In genomic region chr16:29854805-29855565, GRCm38 (mm10) we compare ENCODE assay signal across 23 mouse cellular contexts.
DNase-seq lines count a peak whose midpoint lies in the region; ATAC-seq and TF ChIP-seq lines count a peak whose summit lies in the region.
"Had no signal": no experiment of that assay in that cellular context is flagged by ENCODE, and none has a peak within 500 bp of the region (broad histone marks: within the 10 kb centered on the region; RNA-seq: fewer than 3 reads in every experiment).

No protein-coding gene starts in this region.

- no peaks in the 10 kb centered on the region for H3K4me1 ChIP-seq in lung, adult 2 months (ENCODE audit: control insufficient read depth, insufficient read depth, low read length)
- no peaks in the 10 kb centered on the region for H3K4me1 ChIP-seq in thymus, adult 2 months (replicated peaks; ENCODE audit: control insufficient read depth, insufficient read depth, low read length)
- no peaks in the 10 kb centered on the region for H3K4me1 ChIP-seq in forebrain, embryonic 15.5 days
- H3K4me1 ChIP-seq: stomach, embryonic 15.5 days had no signal

- H3K9me3 ChIP-seq in forebrain, embryonic 15.5 days: no peaks in the 10 kb centered on the region
- H3K9me3 ChIP-seq: embryonic facial prominence, embryonic 12.5 days; heart, embryonic 12.5 days; hindbrain, embryonic 10.5 days; stomach, embryonic 15.5 days had no signal

- intact Hi-C loops in heart, postnatal 36 days (cut with DNase I): no loop called here

- TF ChIP-seq CTCF in lung, adult 2 months (IDR thresholded peaks at IDR 0.05; ENCODE audit: insufficient read depth, low read length): peak; percentile 10; the same call in 1 of the 2 replicates
- no peak for TF ChIP-seq CTCF in thymus, adult 2 months (IDR thresholded peaks at IDR 0.05; ENCODE audit: borderline replicate concordance, control insufficient read depth, extremely low read depth, insufficient read depth, low read length, poor library complexity)

- H3K4me2 ChIP-seq in forebrain, embryonic 15.5 days (replicated peaks): no peak overlapping the region
- H3K4me2 ChIP-seq: embryonic facial prominence, embryonic 12.5 days; heart, embryonic 12.5 days; stomach, embryonic 15.5 days had no signal

- no peak overlapping the region for H3K4me3 ChIP-seq in lung, adult 2 months (replicated peaks; ENCODE audit: extremely low read depth, low read depth, low read length)
- H3K4me3 ChIP-seq in thymus, adult 2 months (ENCODE audit: control insufficient read depth, insufficient read depth, low read length): no peak overlapping the region
- H3K4me3 ChIP-seq in forebrain, embryonic 15.5 days: no peak overlapping the region
- H3K4me3 ChIP-seq: embryonic facial prominence, embryonic 12.5 days; heart, adult 2 months; heart, embryonic 12.5 days; hindbrain, embryonic 10.5 days; stomach, embryonic 15.5 days had no signal

- ATAC-seq in forebrain, embryonic 15.5 days (replicated peaks): peak; percentile 58
- ATAC-seq: hindbrain, postnatal 0 days; intestine, embryonic 16.5 days had no signal

- no peak for DNase-seq in lung, adult 2 months
- DNase-seq in lung, postnatal 4 days: no peak
- DNase-seq in thymus, postnatal 4 days: peak; percentile 59
- no peak for DNase-seq in thymus, adult 2 months
- no peak for DNase-seq in heart, postnatal 36 days
- DNase-seq: adrenal gland, adult 8-10 months; B cell, adult 2 months; cerebellum, adult 8-10 months; cerebellum, postnatal 36 days; heart, adult 2 months; kidney, adult 9 months; kidney, postnatal 14 days; liver; midbrain, embryonic 14.5 days; right cerebral cortex, postnatal 25 days had no signal

- no peak overlapping the region for H3K27ac ChIP-seq in thymus, adult 2 months (ENCODE audit: control insufficient read depth, insufficient read depth, low read length)
- H3K27ac ChIP-seq in forebrain, embryonic 15.5 days (replicated peaks): no peak overlapping the region
- H3K27ac ChIP-seq: embryonic facial prominence, embryonic 12.5 days; heart, adult 2 months; hindbrain, embryonic 10.5 days; hindbrain, postnatal 0 days; liver, embryonic 14.5 days; stomach, embryonic 15.5 days had no signal

- TF ChIP-seq POLR2A in lung, adult 2 months (IDR thresholded peaks at IDR 0.05; ENCODE audit: borderline replicate concordance, extremely low read depth, low read depth, low read length): no peak
- TF ChIP-seq POLR2A in thymus, adult 2 months (IDR thresholded peaks at IDR 0.05; ENCODE audit: control insufficient read depth, extremely low read depth, insufficient read depth, low read length, poor library complexity): no peak

- H3K36me3 ChIP-seq in thymus, adult 2 months (ENCODE audit: control insufficient read depth, insufficient read depth, low read length): no peaks in the 10 kb centered on the region
- H3K36me3 ChIP-seq in forebrain, embryonic 15.5 days: no peaks in the 10 kb centered on the region
- H3K36me3 ChIP-seq: embryonic facial prominence, embryonic 12.5 days; heart, embryonic 12.5 days; hindbrain, embryonic 10.5 days; stomach, embryonic 15.5 days had no signal

- H3K9ac ChIP-seq in forebrain, embryonic 15.5 days (replicated peaks): no peak overlapping the region
- H3K9ac ChIP-seq: embryonic facial prominence, embryonic 12.5 days; heart, embryonic 12.5 days; liver, embryonic 14.5 days; stomach, embryonic 15.5 days had no signal

- 84% methylated on average over 9 of the region's 9 CpGs for WGBS in lung, adult 2 months
- WGBS in thymus, adult 2 months: 90% methylated on average over 9 of the region's 9 CpGs
- WGBS in forebrain, embryonic 15.5 days: 50% methylated on average over 9 of the region's 9 CpGs

- H3K27me3 ChIP-seq in thymus, adult 2 months (ENCODE audit: control insufficient read depth, insufficient read depth, low read length): no peaks in the 10 kb centered on the region
- H3K27me3 ChIP-seq in forebrain, embryonic 15.5 days: no peaks in the 10 kb centered on the region
- H3K27me3 ChIP-seq: stomach, embryonic 15.5 days had no signal
